Mouse (Mus musculus) MEL (cell line): ENCODE data around the gene Speer4d.
"Not testable (repeated sequence)": the region's sequence is repeated elsewhere in the genome, so short reads cannot be mapped to it uniquely, and the experiment has no call there.

Experiments used
- BHLHE40 ChIP-seq: IDR thresholded peaks from 2 replicates; pipeline ENCODE4 v1.6.1; 2012; ENCODE audit warnings: low read depth, mild to moderate bottlenecking, inconsistent platforms, low read length, improper control_type of control experiment, borderline replicate concordance
- CHD1 ChIP-seq: IDR thresholded peaks from 2 replicates; pipeline ENCODE4 v1.6.1; 2012; ENCODE audit warnings: low read depth, mild to moderate bottlenecking, inconsistent platforms, low read length, improper control_type of control experiment
- CTCF ChIP-seq, 3 experiments: IDR thresholded peaks in 2 of 3; conservative IDR thresholded peaks in 1 of 3; 2 replicates each; pipeline ENCODE4 v1.5.1; 2011 to 2012; ENCODE audit warnings: low read length in 3 of 3, low read depth in 2 of 3, mild to moderate bottlenecking in 2 of 3, improper control_type of control experiment in 1 of 3, inconsistent platforms in 1 of 3, mixed read lengths in 1 of 3, moderate library complexity in 1 of 3; ENCODE audit not compliant: control insufficient read depth in 1 of 3, insufficient read depth in 1 of 3, poor library complexity in 1 of 3, severe bottlenecking in 1 of 3
- EP300 ChIP-seq, 2 experiments: IDR thresholded peaks; 2 replicates each; pipeline ENCODE4 v1.6.1; 2011; ENCODE audit warnings: improper control_type of control experiment in 2 of 2, low read length in 2 of 2, low read depth in 1 of 2, mild to moderate bottlenecking in 1 of 2
- GATA1 ChIP-seq: IDR thresholded peaks from 2 replicates; pipeline ENCODE4 v1.6.1; 2011; ENCODE audit warnings: low read depth, low read length, improper control_type of control experiment
- MAFK ChIP-seq: IDR thresholded peaks from 2 replicates; pipeline ENCODE4 v1.6.1; 2011; ENCODE audit warnings: low read depth, mild to moderate bottlenecking, low read length, improper control_type of control experiment, borderline replicate concordance
- MEF2A ChIP-seq: IDR thresholded peaks from 2 replicates; pipeline ENCODE4 v1.6.1; 2014; ENCODE audit warnings: low read depth, mild to moderate bottlenecking, inconsistent platforms, low read length, improper control_type of control experiment; ENCODE audit not compliant: poor library complexity, insufficient replicate concordance, severe bottlenecking; ENCODE audit errors: extremely low read depth
- MXI1 ChIP-seq: IDR thresholded peaks from 2 replicates; pipeline ENCODE4 v1.6.1; 2011; ENCODE audit warnings: mild to moderate bottlenecking, low read depth, low read length, improper control_type of control experiment
- TCF12 ChIP-seq: IDR thresholded peaks from 2 replicates; pipeline ENCODE4 v1.6.1; 2014; ENCODE audit warnings: low read depth, mild to moderate bottlenecking, inconsistent platforms, low read length, improper control_type of control experiment, moderate library complexity
- USF2 ChIP-seq, 2 experiments: IDR thresholded peaks; 2 replicates each; pipeline ENCODE4 v1.6.1; 2011 to 2012; ENCODE audit warnings: improper control_type of control experiment in 2 of 2, low read length in 2 of 2, borderline replicate concordance in 1 of 2, inconsistent platforms in 1 of 2, low read depth in 1 of 2, mild to moderate bottlenecking in 1 of 2; ENCODE audit not compliant: insufficient read depth in 1 of 2
- ZNF384 ChIP-seq: IDR thresholded peaks from 2 replicates; pipeline ENCODE4 v1.6.1; 2012; ENCODE audit warnings: low read depth, mild to moderate bottlenecking, inconsistent platforms, low read length, improper control_type of control experiment

- not testable (repeated sequence) for TF ChIP-seq CTCF (IDR thresholded peaks at IDR 0.05 in 2 of 3, conservative IDR thresholded peaks at IDR 0.05 in 1 of 3; ENCODE audit: control insufficient read depth in 1 of 3, insufficient read depth in 1 of 3, low read depth in 2 of 3, low read length in 3 of 3, poor library complexity in 1 of 3, severe bottlenecking in 1 of 3); BHLHE40; MEF2A; EP300 (IDR thresholded peaks at IDR 0.05; ENCODE audit: low read depth in 1 of 2, low read length in 2 of 2); MAFK; USF2 (IDR thresholded peaks at IDR 0.05; ENCODE audit: borderline replicate concordance in 1 of 2, insufficient read depth in 1 of 2, low read depth in 1 of 2, low read length in 2 of 2); TCF12; CHD1; MXI1; GATA1; ZNF384
Observed at GRCm38 (mm10) chr5:15656959-15657358, 38.1 kb downstream of the Speer4d start, which contains the start of gene 4930572O03Rik.
